Mouse (Mus musculus) cortical plate, adult 2 months (tissue): ENCODE results near the gene Nat8l.

ENCODE experiments used
- CTCF ChIP-seq: fragments of 200-500 bp; IDR thresholded peaks from 2 replicates; pipeline ENCODE4 v1.5.1; 2011; ENCODE audit warnings: mild to moderate bottlenecking, control low read depth, low read length; ENCODE audit not compliant: insufficient read depth; ENCODE audit errors: extremely low read depth
- POLR2A ChIP-seq: fragments of 200-500 bp; IDR thresholded peaks from 2 replicates; pipeline ENCODE4 v1.6.1; 2011; ENCODE audit warnings: mild to moderate bottlenecking, low read length, control low read depth; ENCODE audit not compliant: insufficient read depth; ENCODE audit errors: extremely low read depth

DNA sequence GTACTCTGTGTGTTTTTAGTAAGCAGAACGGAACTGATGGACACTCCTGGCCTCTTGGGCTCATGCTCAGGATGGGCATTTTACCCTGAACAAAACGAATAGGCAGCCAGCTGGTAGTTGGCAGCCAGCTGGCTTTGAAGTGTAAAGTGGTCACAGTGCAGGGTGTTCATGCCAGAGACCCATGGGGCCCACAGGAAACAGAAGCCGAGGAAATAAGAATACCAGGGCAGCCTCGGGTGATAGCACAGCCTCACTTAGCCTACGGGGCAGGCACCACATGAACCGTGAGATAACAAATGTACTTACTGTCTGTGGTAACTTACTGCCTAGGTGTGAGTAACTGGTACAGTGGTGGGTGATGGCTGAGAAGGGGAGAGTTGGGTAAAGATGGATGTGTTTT is 35.2 kb downstream of the Nat8l start:
- TF ChIP-seq POLR2A, result no peak
- TF ChIP-seq CTCF, result no peak
